Mouse (Mus musculus) liver, embryonic 15.5 days (tissue): Measurements from ENCODE around the gene Tfrc. TPM values are rescaled to one million over a fixed set of nuclear protein-coding genes. Genes with fewer than 3 reads are reported as not detected.
"Not testable (repeated sequence)": the region's sequence is repeated elsewhere in the genome, so short reads cannot be mapped to it uniquely, and the experiment has no call there.

Source experiments
- ATAC-seq: fragments of 200-750 bp; cut with Nextera tagmentation; 2 replicates; pipeline ENCODE4 v1.8.0; 2017; ENCODE audit warnings: moderate number of reproducible peaks, mild to moderate bottlenecking, moderate library complexity; ENCODE audit not compliant: insufficient read depth
- H3K27ac ChIP-seq: fragments of 300-500 bp; sonication (generic); replicated peaks from 2 replicates; pipeline ENCODE4 v1.5.1; 2015; ENCODE audit warnings: mild to moderate bottlenecking, inconsistent platforms
- H3K27me3 ChIP-seq: fragments of 300-500 bp; sonication (generic); 2 replicates; pipeline ENCODE4 v1.6.1; 2015; ENCODE audit warnings: mild to moderate bottlenecking, inconsistent platforms
- H3K36me3 ChIP-seq: fragments of 300-500 bp; sonication (generic); replicated peaks from 2 replicates; pipeline ENCODE4 v1.6.1; 2015; ENCODE audit warnings: moderate library complexity, mild to moderate bottlenecking, inconsistent platforms
- H3K4me1 ChIP-seq: fragments of 300-500 bp; sonication (generic); replicated peaks from 2 replicates; pipeline ENCODE4 v1.6.1; 2015; ENCODE audit warnings: inconsistent platforms
- H3K4me2 ChIP-seq: fragments of 300-500 bp; sonication (generic); 2 replicates; pipeline ENCODE4 v1.6.1; 2015; ENCODE audit warnings: moderate library complexity, mild to moderate bottlenecking, inconsistent platforms
- H3K4me3 ChIP-seq: fragments of 300-500 bp; sonication (generic); replicated peaks from 2 replicates; pipeline ENCODE4 v1.5.1; 2015; ENCODE audit warnings: mild to moderate bottlenecking, inconsistent platforms
- H3K9ac ChIP-seq: fragments of 300-500 bp; sonication (generic); 2 replicates; pipeline ENCODE4 v1.6.1; 2015; ENCODE audit warnings: moderate library complexity, mild to moderate bottlenecking, inconsistent platforms
- H3K9me3 ChIP-seq: fragments of 300-500 bp; sonication (generic); replicated peaks from 2 replicates; pipeline ENCODE4 v1.6.1; 2016; ENCODE audit warnings: inconsistent platforms
- WGBS: fragments of 180-500 bp; shearing (Covaris S2); methylation state at CpG from one replicate; pipeline ENCODE4 v1.1.7; 2015; ENCODE audit warnings: mixed read lengths; ENCODE audit not compliant: insufficient replicate concordance; 5-methylcytosine and 5-hydroxymethylcytosine counted together
- polyA plus RNA-seq: library from polyadenylated mRNA; unstranded; fragments of >200 nt; fragmentation: Nextera tagmentation; extraction: Ambion mirVana; gene quantifications from 2 replicates; pipeline ENCODE4 v1.2.1, GENCODE M21; 2015

The Tfrc gene
- polyA plus RNA-seq, 1 experiment from 2014 or later, result 299 TPM

GRCm38 (mm10) chr16:32638476-32638875 lies 29.8 kb downstream of the Tfrc start:
- 10% methylated on average over 8 of the region's 8 CpGs for WGBS
- no peak overlapping the region for H3K27ac ChIP-seq
- H3K4me3 ChIP-seq, result no peak overlapping the region
- H3K9ac ChIP-seq, result no peak overlapping the region
- peaks cover 19% of the 10 kb centered on the region for H3K4me1 ChIP-seq
- H3K27me3 ChIP-seq, result peaks cover 23% of the 10 kb centered on the region
- no peaks in the 10 kb centered on the region for H3K9me3 ChIP-seq
- peaks cover 5% of the 10 kb centered on the region; the same call in 1 of the 2 replicates for H3K36me3 ChIP-seq
- no peak overlapping the region for H3K4me2 ChIP-seq
- peak; percentile 58 for ATAC-seq

GRCm38 (mm10) chr16:32640096-32640495 lies 31.4 kb downstream of the Tfrc start:
- Histone ChIP-seq H3K9ac (no peak overlapping the region), H3K27me3 (peaks cover 23% of the 10 kb centered on the region), H3K4me3 (no peak overlapping the region), H3K4me1 (peaks cover 30% of the 10 kb centered on the region), H3K9me3 (no peaks in the 10 kb centered on the region), H3K4me2 (no peak overlapping the region), H3K36me3 (no peaks in the 10 kb centered on the region), H3K27ac (no peak overlapping the region)
- ATAC-seq, result no peak
- 68% methylated on average over 5 of the region's 5 CpGs for WGBS

- not testable (repeated sequence) for H3K9ac ChIP-seq, H3K4me3 ChIP-seq, H3K36me3 ChIP-seq, ATAC-seq, H3K9me3 ChIP-seq, H3K27ac ChIP-seq, H3K4me2 ChIP-seq
- WGBS, result 58% methylated on average over 2 of the region's 2 CpGs
- peaks cover 23% of the 10 kb centered on the region for H3K27me3 ChIP-seq
- peaks cover 36% of the 10 kb centered on the region for H3K4me1 ChIP-seq
Measured at GRCm38 (mm10) chr16:32640683-32641082, 32.0 kb downstream of the Tfrc start.

- H3K9ac ChIP-seq, result no peak overlapping the region
- H3K36me3 ChIP-seq, result no peaks in the 10 kb centered on the region
- H3K4me1 ChIP-seq, result peaks cover 44% of the 10 kb centered on the region
- no peak overlapping the region for H3K27ac ChIP-seq
- whole genome bisulfite sequencing, result 67% methylated on average over 20 of the region's 20 CpGs
- H3K27me3 ChIP-seq, result peaks cover 23% of the 10 kb centered on the region
- no peak for ATAC-seq
- H3K4me2 ChIP-seq, result no peak overlapping the region
- no peak overlapping the region for H3K4me3 ChIP-seq
- no peaks in the 10 kb centered on the region for H3K9me3 ChIP-seq
Measured at GRCm38 (mm10) chr16:32641440-32642219, 32.9 kb downstream of the Tfrc start.

- Histone ChIP-seq H3K4me2 (no peak overlapping the region), H3K9ac (no peak overlapping the region), H3K36me3 (no peaks in the 10 kb centered on the region), H3K4me1 (peaks cover 48% of the 10 kb centered on the region), H3K4me3 (no peak overlapping the region), H3K27me3 (peaks cover 17% of the 10 kb centered on the region), H3K9me3 (no peaks in the 10 kb centered on the region), H3K27ac (no peak overlapping the region)
- ATAC-seq, result no peak
- 59% methylated on average over 13 of the region's 13 CpGs for WGBS
Measured at GRCm38 (mm10) chr16:32642280-32642679, 33.6 kb downstream of the Tfrc start.

GRCm38 (mm10) chr16:32643661-32644061 lies 34.9 kb downstream of the Tfrc start, which contains the start of gene Tnk2:
Gene Tnk2, plus strand, starts transcription at chr16:32643874.
- Histone ChIP-seq H3K27me3 (peaks cover 13% of the 10 kb centered on the region), H3K36me3 (no peaks in the 10 kb centered on the region), H3K4me2 (peak within 1 kb of the TSS; percentile 99), H3K4me3 (peak within 1 kb of the TSS; percentile 87), H3K9me3 (no peaks in the 10 kb centered on the region), H3K9ac (peak within 1 kb of the TSS; percentile 94), H3K27ac (peak within 1 kb of the TSS; percentile 80), H3K4me1 (peaks cover 45% of the 10 kb centered on the region)
- WGBS, result under 1% methylated on average over 40 of the region's 40 CpGs
- ATAC-seq, result peak; percentile 81

- Histone ChIP-seq H3K27ac (peak overlapping the region; percentile 80), H3K4me2 (peak overlapping the region; percentile 99), H3K9me3 (no peaks in the 10 kb centered on the region), H3K9ac (peak overlapping the region; percentile 94), H3K4me1 (peaks cover 43% of the 10 kb centered on the region), H3K36me3 (no peaks in the 10 kb centered on the region), H3K4me3 (peak overlapping the region; percentile 87), H3K27me3 (peaks cover 13% of the 10 kb centered on the region)
- peak; percentile 55 for ATAC-seq
- under 1% methylated on average over 71 of the region's 82 CpGs for WGBS
Measured at GRCm38 (mm10) chr16:32644069-32644800, 35.5 kb downstream of the Tfrc start.

GRCm38 (mm10) chr16:32644801-32645170 lies 36.1 kb downstream of the Tfrc start:
- Histone ChIP-seq H3K4me3 (peak overlapping the region; percentile 87), H3K9me3 (no peaks in the 10 kb centered on the region), H3K9ac (peak overlapping the region; percentile 94), H3K4me2 (peak overlapping the region; percentile 99), H3K27ac (peak overlapping the region; percentile 80), H3K27me3 (peaks cover 13% of the 10 kb centered on the region), H3K36me3 (no peaks in the 10 kb centered on the region), H3K4me1 (peaks cover 43% of the 10 kb centered on the region)
- WGBS, result 18% methylated on average over 12 of the region's 12 CpGs
- ATAC-seq, result no peak

- peaks cover 43% of the 10 kb centered on the region for H3K4me1 ChIP-seq
- ATAC-seq, result peak; percentile 79
- H3K27ac ChIP-seq, result peak overlapping the region; percentile 80
- H3K9ac ChIP-seq, result peak overlapping the region; percentile 94
- H3K36me3 ChIP-seq, result no peaks in the 10 kb centered on the region
- 4% methylated on average over 14 of the region's 14 CpGs for WGBS
- peak overlapping the region; percentile 87 for H3K4me3 ChIP-seq
- no peaks in the 10 kb centered on the region for H3K9me3 ChIP-seq
- H3K27me3 ChIP-seq, result peaks cover 13% of the 10 kb centered on the region
- peak overlapping the region; percentile 99 for H3K4me2 ChIP-seq
Measured at GRCm38 (mm10) chr16:32645361-32645914, 36.7 kb downstream of the Tfrc start.

GRCm38 (mm10) chr16:32646014-32646413 lies 37.3 kb downstream of the Tfrc start:
- Histone ChIP-seq H3K4me1 (peaks cover 47% of the 10 kb centered on the region), H3K4me3 (peak overlapping the region; percentile 87), H3K9ac (peak overlapping the region; percentile 94; the same call in 1 of the 2 replicates), H3K36me3 (peaks cover 3% of the 10 kb centered on the region; the same call in 1 of the 2 replicates), H3K9me3 (no peaks in the 10 kb centered on the region), H3K27me3 (peaks cover 13% of the 10 kb centered on the region), H3K27ac (peak overlapping the region; percentile 80; the same call in 1 of the 2 replicates), H3K4me2 (peak overlapping the region; percentile 99)
- 76% methylated on average over 9 of the region's 9 CpGs for WGBS
- no peak for ATAC-seq

- Histone ChIP-seq H3K9ac (no peak overlapping the region), H3K9me3 (no peaks in the 10 kb centered on the region), H3K4me1 (peaks cover 44% of the 10 kb centered on the region), H3K4me2 (no peak overlapping the region), H3K27ac (no peak overlapping the region), H3K27me3 (no peaks in the 10 kb centered on the region), H3K36me3 (peaks cover 7% of the 10 kb centered on the region; the same call in 1 of the 2 replicates), H3K4me3 (no peak overlapping the region)
- no peak for ATAC-seq
Measured at GRCm38 (mm10) chr16:32647712-32648111, 39.0 kb downstream of the Tfrc start.
